Mouse (Mus musculus) heart, embryonic 14.5 days (tissue): ENCODE measurements around the gene Inhba. TPM values are rescaled to one million over a fixed set of nuclear protein-coding genes. Genes with fewer than 3 reads are reported as not detected.
A peak's percentile ranks its signal among the peaks of the same experiment; 100 is the strongest.

Experiments used
- ATAC-seq: fragments of 200-750 bp; cut with Nextera tagmentation; 2 replicates; pipeline ENCODE4 v1.8.0; 2017; ENCODE audit warnings: low read depth, moderate TSS enrichment; ENCODE audit not compliant: insufficient number of reproducible peaks, insufficient read depth, low FRiP score
- H3K27ac ChIP-seq, 2 experiments: fragments of 200-500 bp in 1 of 2; fragments of 300-500 bp in 1 of 2; sonication (generic) in 1 of 2; replicated peaks in 1 of 2; 2 replicates each; pipeline ENCODE4 v1.5.1; 2012 to 2014; ENCODE audit warnings: low read depth in 2 of 2, low read length in 2 of 2, control low read depth in 1 of 2, mild to moderate bottlenecking in 1 of 2, mixed read lengths in 1 of 2; ENCODE audit not compliant: control insufficient read depth in 1 of 2, insufficient read depth in 1 of 2
- H3K27me3 ChIP-seq: fragments of 300-500 bp; sonication (generic); 2 replicates; pipeline ENCODE4 v1.6.1; 2014; ENCODE audit warnings: mild to moderate bottlenecking, low read length, control low read depth; ENCODE audit not compliant: control insufficient read depth, insufficient read depth
- H3K36me3 ChIP-seq: fragments of 300-500 bp; sonication (generic); 2 replicates; pipeline ENCODE4 v1.6.1; 2014; ENCODE audit warnings: mild to moderate bottlenecking, control low read depth, low read length, mixed read lengths; ENCODE audit not compliant: control insufficient read depth, insufficient read depth
- H3K4me1 ChIP-seq, 2 experiments: fragments of 200-500 bp in 1 of 2; fragments of 300-500 bp in 1 of 2; sonication (generic) in 1 of 2; 2 replicates each; pipeline ENCODE4 v1.6.1; 2012 to 2014; ENCODE audit warnings: low read length in 2 of 2, control low read depth in 1 of 2, mixed read lengths in 1 of 2; ENCODE audit not compliant: control insufficient read depth in 2 of 2, insufficient read depth in 2 of 2
- H3K4me2 ChIP-seq: fragments of 300-500 bp; sonication (generic); 2 replicates; pipeline ENCODE4 v1.6.1; 2014; ENCODE audit warnings: mild to moderate bottlenecking, low read length
- H3K4me3 ChIP-seq, 2 experiments: fragments of 200-500 bp in 1 of 2; fragments of 300-500 bp in 1 of 2; sonication (generic) in 1 of 2; 2 replicates each; pipeline ENCODE4 v1.5.1; 2012 to 2014; ENCODE audit warnings: low read length in 2 of 2, mild to moderate bottlenecking in 2 of 2, control low read depth in 1 of 2, low read depth in 1 of 2, moderate library complexity in 1 of 2; ENCODE audit not compliant: control insufficient read depth in 1 of 2, insufficient read depth in 1 of 2
- H3K9ac ChIP-seq: fragments of 300-500 bp; sonication (generic); 2 replicates; pipeline ENCODE4 v1.6.1; 2014; ENCODE audit warnings: mild to moderate bottlenecking, low read length
- H3K9me3 ChIP-seq: fragments of 300-500 bp; sonication (generic); 2 replicates; pipeline ENCODE4 v1.6.1; 2016; ENCODE audit warnings: low read length, control low read depth; ENCODE audit not compliant: control insufficient read depth
- WGBS: fragments of 180-500 bp; shearing (Covaris S2); extraction: QIAGEN DNeasy Blood & Tissue Kit; methylation state at CpG from one replicate; pipeline ENCODE4 v1.1.7; 2014; 5-methylcytosine and 5-hydroxymethylcytosine counted together
- polyA plus RNA-seq: library from polyadenylated mRNA; unstranded; fragments of >200 nt; fragmentation: Nextera tagmentation; extraction: Ambion mirVana; gene quantifications from 2 replicates; pipeline ENCODE4 v1.2.1, GENCODE M21; 2014

Inhba gene
- 11.0 and 14.6 TPM in 2 replicates for polyA plus RNA-seq

GRCm38 (mm10) chr13:16011372-16012242 lies at the start of gene Inhba:
Gene Inhba, plus strand, starts transcription at chr13:16011851.
- no peak for ATAC-seq
- peak within 1 kb of the TSS; percentile 48 to 57 for H3K4me3 ChIP-seq
- 14% methylated on average over 31 of the region's 31 CpGs for WGBS
- H3K4me1 ChIP-seq: peaks cover 4 to 7% of the 10 kb centered on the region in 2 experiments; a peak in 3 of 4 replicates
- no peaks in the 10 kb centered on the region for H3K27me3 ChIP-seq
- no peaks in the 10 kb centered on the region for H3K9me3 ChIP-seq
- H3K4me2 ChIP-seq: peak within 1 kb of the TSS; percentile 79
- H3K27ac ChIP-seq: peak within 1 kb of the TSS; percentile 44 to 53
- peak within 1 kb of the TSS; percentile 72 for H3K9ac ChIP-seq
- H3K36me3 ChIP-seq: no peaks in the 10 kb centered on the region

- Histone ChIP-seq H3K4me3 (no peak overlapping the region), H3K4me2 (no peak overlapping the region), H3K9me3 (no peaks in the 10 kb centered on the region), H3K27me3 (no peaks in the 10 kb centered on the region), H3K27ac (no peak overlapping the region), H3K9ac (no peak overlapping the region), H3K4me1 (no peaks in the 10 kb centered on the region), H3K36me3 (no peaks in the 10 kb centered on the region)
- WGBS: 84% methylated on average over 1 of the region's 1 CpGs
- ATAC-seq: no peak
These were observed 35.1 kb upstream of the Inhba start for GRCm38 (mm10) chr13:15976584-15976983.

GRCm38 (mm10) chr13:15979551-15979950 lies 32.1 kb upstream of the Inhba start:
- no peak overlapping the region for H3K27ac ChIP-seq
- no peaks in the 10 kb centered on the region for H3K9me3 ChIP-seq
- H3K27me3 ChIP-seq: no peaks in the 10 kb centered on the region
- no peak overlapping the region for H3K9ac ChIP-seq
- no peak overlapping the region for H3K4me2 ChIP-seq
- H3K4me1 ChIP-seq: no peaks in the 10 kb centered on the region
- H3K4me3 ChIP-seq: no peak overlapping the region
- ATAC-seq: no peak
- H3K36me3 ChIP-seq: no peaks in the 10 kb centered on the region
- 61% methylated on average over 3 of the region's 3 CpGs for WGBS

GRCm38 (mm10) chr13:15982041-15982440 lies 29.6 kb upstream of the Inhba start:
- no peak overlapping the region for H3K4me2 ChIP-seq
- no peaks in the 10 kb centered on the region for H3K27me3 ChIP-seq
- no peaks in the 10 kb centered on the region for H3K4me1 ChIP-seq
- no peak overlapping the region for H3K9ac ChIP-seq
- H3K36me3 ChIP-seq: no peaks in the 10 kb centered on the region
- H3K9me3 ChIP-seq: no peaks in the 10 kb centered on the region
- ATAC-seq: no peak
- WGBS: 67% methylated on average over 3 of the region's 3 CpGs
- no peak overlapping the region for H3K4me3 ChIP-seq
- no peak overlapping the region for H3K27ac ChIP-seq

- ATAC-seq: no peak
- Histone ChIP-seq H3K36me3 (no peaks in the 10 kb centered on the region), H3K4me2 (no peak overlapping the region), H3K4me3 (no peak overlapping the region), H3K4me1 (no peaks in the 10 kb centered on the region), H3K27me3 (no peaks in the 10 kb centered on the region), H3K9ac (no peak overlapping the region), H3K9me3 (no peaks in the 10 kb centered on the region), H3K27ac (no peak overlapping the region)
- WGBS: 68% methylated on average over 2 of the region's 2 CpGs
These were observed 25.9 kb upstream of the Inhba start for GRCm38 (mm10) chr13:15985761-15986160.

- no peaks in the 10 kb centered on the region for H3K36me3 ChIP-seq
- H3K27ac ChIP-seq: no peak overlapping the region
- no peak for ATAC-seq
- no peak overlapping the region for H3K9ac ChIP-seq
- no peaks in the 10 kb centered on the region for H3K27me3 ChIP-seq
- no peak overlapping the region for H3K4me3 ChIP-seq
- WGBS: 81% methylated on average over 4 of the region's 4 CpGs
- no peaks in the 10 kb centered on the region for H3K9me3 ChIP-seq
- no peak overlapping the region for H3K4me2 ChIP-seq
- H3K4me1 ChIP-seq: no peaks in the 10 kb centered on the region
These were observed 25.5 kb upstream of the Inhba start for GRCm38 (mm10) chr13:15986172-15986571.

- ATAC-seq: no peak
- Histone ChIP-seq H3K27me3 (no peaks in the 10 kb centered on the region), H3K9ac (no peak overlapping the region), H3K9me3 (no peaks in the 10 kb centered on the region), H3K4me3 (no peak overlapping the region), H3K27ac (no peak overlapping the region), H3K36me3 (no peaks in the 10 kb centered on the region), H3K4me1 (no peaks in the 10 kb centered on the region), H3K4me2 (no peak overlapping the region)
- 64% methylated on average over 2 of the region's 2 CpGs for WGBS
These were observed 16.3 kb upstream of the Inhba start for GRCm38 (mm10) chr13:15995314-15995713.
